Mouse (Mus musculus) hindbrain, postnatal 0 days (tissue): ENCODE data around the gene Taz. TPM values are rescaled to one million over a fixed set of nuclear protein-coding genes. Genes with fewer than 3 reads are reported as not detected.

Source experiments
- ATAC-seq: fragments of 200-750 bp; cut with Nextera tagmentation; 2 replicates; pipeline ENCODE4 v1.8.0; 2017; ENCODE audit warnings: mild to moderate bottlenecking, moderate TSS enrichment, moderate library complexity
- DNase-seq: peaks from one replicate; pipeline ENCODE4 v3.0.0-alpha.2; 2015; ENCODE audit warnings: low spot score
- H3K27ac ChIP-seq: fragments of 300-500 bp; sonication (generic); 2 replicates; pipeline ENCODE4 v1.5.1; 2014; ENCODE audit warnings: mild to moderate bottlenecking
- H3K27me3 ChIP-seq: fragments of 300-500 bp; sonication (generic); 2 replicates; pipeline ENCODE4 v1.6.1; 2014; ENCODE audit warnings: low read length, mixed read lengths; ENCODE audit not compliant: insufficient read depth
- H3K36me3 ChIP-seq: fragments of 300-500 bp; sonication (generic); 2 replicates; pipeline ENCODE4 v1.6.1; 2014; ENCODE audit warnings: low read length, mixed read lengths; ENCODE audit not compliant: insufficient read depth
- H3K4me1 ChIP-seq: fragments of 300-500 bp; sonication (generic); 2 replicates; pipeline ENCODE4 v1.6.1; 2014; ENCODE audit warnings: antibody characterized with exemption, low read length, mixed read lengths; ENCODE audit not compliant: insufficient read depth
- H3K4me2 ChIP-seq: fragments of 300-500 bp; sonication (generic); 2 replicates; pipeline ENCODE4 v1.6.1; 2014; ENCODE audit warnings: low read depth, mild to moderate bottlenecking, low read length, moderate library complexity, mixed read lengths
- H3K4me3 ChIP-seq: fragments of 300-500 bp; sonication (generic); 2 replicates; pipeline ENCODE4 v1.5.1; 2014; ENCODE audit warnings: low read length
- H3K9ac ChIP-seq: fragments of 300-500 bp; sonication (generic); replicated peaks from 2 replicates; pipeline ENCODE4 v1.6.1; 2014; ENCODE audit warnings: mild to moderate bottlenecking, low read length, moderate library complexity, mixed read lengths
- H3K9me3 ChIP-seq: fragments of 300-500 bp; sonication (generic); 2 replicates; pipeline ENCODE4 v1.6.1; 2016; ENCODE audit warnings: low read length, mixed read lengths
- CTCF ChIP-seq: IDR thresholded peaks from 2 replicates; pipeline ENCODE4 v1.5.1; 2016; ENCODE audit warnings: antibody characterized with exemption, control low read depth, low read depth
- WGBS: fragments of 180-500 bp; shearing (Covaris S2); extraction: QIAGEN DNeasy Blood & Tissue Kit; methylation state at CpG from one replicate; pipeline ENCODE4 v1.1.7; 2014; 5-methylcytosine and 5-hydroxymethylcytosine counted together
- polyA plus RNA-seq: library from polyadenylated mRNA; unstranded; fragments of >200 nt; fragmentation: Nextera tagmentation; extraction: Ambion mirVana; gene quantifications from 2 replicates; pipeline ENCODE4 v1.2.1, GENCODE M21; 2015
- total RNA-seq: library from RNA; depleted of rRNA; stranded (reverse); fragments of >200 nt; gene quantifications from 2 replicates; pipeline ENCODE4 v1.2.3, GENCODE M21; 2014; rRNA removed

The Taz gene
- total RNA-seq (51.5 and 81.2 TPM in 2 replicates), polyA plus RNA-seq (66.0 and 79.0 TPM in 2 replicates)

GRCm38 (mm10) chrX:74281732-74282394 lies at the start of gene Taz, which contains the start of gene Dnase1l1:
Taz (plus strand) TSS chrX:74281912.
Dnase1l1 (minus strand) TSS chrX:74282337.
- Histone ChIP-seq H3K4me1 (0 out of 2 replicates have a peak, but pooled peaks cover 3% of the 10 kb centered on the region), H3K4me2 (peak within 1 kb of the TSS; percentile 62), H3K36me3 (no peaks in the 10 kb centered on the region), H3K4me3 (peak within 1 kb of the TSS; percentile 49), H3K9ac (peak within 1 kb of the TSS; percentile 70), H3K27ac (peak within 1 kb of the TSS; percentile 86), H3K9me3 (no peaks in the 10 kb centered on the region), H3K27me3 (no peaks in the 10 kb centered on the region)
- DNase-seq (peak; percentile 64), ATAC-seq (peak; percentile 71)
- 27% methylated on average over 16 of the region's 16 CpGs for WGBS
- no peak for TF ChIP-seq CTCF

- H3K4me2 ChIP-seq = no peak overlapping the region
- DNase-seq (no peak), ATAC-seq (no peak)
- no peak for TF ChIP-seq CTCF
- no peak overlapping the region for H3K27ac ChIP-seq
- WGBS = 91% methylated on average over 5 of the region's 5 CpGs
- H3K4me3 ChIP-seq = no peak overlapping the region
- H3K9me3 ChIP-seq = no peaks in the 10 kb centered on the region
- no peaks in the 10 kb centered on the region for H3K4me1 ChIP-seq
- H3K9ac ChIP-seq = no peak overlapping the region
- no peaks in the 10 kb centered on the region for H3K27me3 ChIP-seq
- H3K36me3 ChIP-seq = peaks cover 43% of the 10 kb centered on the region
These were observed 48.5 kb upstream of the Taz start for GRCm38 (mm10) chrX:74233196-74233595.

GRCm38 (mm10) chrX:74240332-74240731 lies 41.4 kb upstream of the Taz start:
- H3K4me1 ChIP-seq = no peaks in the 10 kb centered on the region
- WGBS = 94% methylated on average over 4 of the region's 4 CpGs
- no peaks in the 10 kb centered on the region for H3K27me3 ChIP-seq
- no peak overlapping the region for H3K4me2 ChIP-seq
- H3K9me3 ChIP-seq = no peaks in the 10 kb centered on the region
- no peak for TF ChIP-seq CTCF
- no peak overlapping the region for H3K9ac ChIP-seq
- H3K27ac ChIP-seq = no peak overlapping the region
- peaks cover 13% of the 10 kb centered on the region for H3K36me3 ChIP-seq
- no peak for DNase-seq
- no peak for ATAC-seq
- no peak overlapping the region for H3K4me3 ChIP-seq

- no peak for ATAC-seq
- no peaks in the 10 kb centered on the region for H3K4me1 ChIP-seq
- no peaks in the 10 kb centered on the region for H3K9me3 ChIP-seq
- H3K4me3 ChIP-seq = no peak overlapping the region
- 80% methylated on average over 2 of the region's 2 CpGs for WGBS
- no peaks in the 10 kb centered on the region for H3K27me3 ChIP-seq
- H3K9ac ChIP-seq = no peak overlapping the region
- no peak for TF ChIP-seq CTCF
- peak overlapping the region; percentile 68 for H3K4me2 ChIP-seq
- no peak for DNase-seq
- H3K27ac ChIP-seq = peak overlapping the region; percentile 91; the same call in 1 of the 2 replicates
- H3K36me3 ChIP-seq = peaks cover 6% of the 10 kb centered on the region; the same call in 1 of the 2 replicates
These were observed 38.3 kb upstream of the Taz start for GRCm38 (mm10) chrX:74243396-74243795.

- Histone ChIP-seq H3K4me2 (peak overlapping the region; percentile 68), H3K9me3 (no peaks in the 10 kb centered on the region), H3K4me1 (no peaks in the 10 kb centered on the region), H3K4me3 (peak overlapping the region; percentile 48), H3K9ac (no peak overlapping the region; the same call in 1 of the 2 replicates), H3K36me3 (peaks cover 6% of the 10 kb centered on the region; the same call in 1 of the 2 replicates), H3K27me3 (no peaks in the 10 kb centered on the region), H3K27ac (peak overlapping the region; percentile 91; the same call in 1 of the 2 replicates)
- DNase-seq (no peak), ATAC-seq (no peak)
- TF ChIP-seq CTCF = no peak
- WGBS = 66% methylated on average over 3 of the region's 3 CpGs
These were observed 37.9 kb upstream of the Taz start for GRCm38 (mm10) chrX:74243807-74244206.

GRCm38 (mm10) chrX:74244614-74245083 lies 37.1 kb upstream of the Taz start:
- Histone ChIP-seq H3K36me3 (peaks cover 6% of the 10 kb centered on the region; the same call in 1 of the 2 replicates), H3K27ac (peak overlapping the region; percentile 91), H3K9ac (peak overlapping the region; percentile 68), H3K9me3 (no peaks in the 10 kb centered on the region), H3K27me3 (no peaks in the 10 kb centered on the region), H3K4me1 (no peaks in the 10 kb centered on the region), H3K4me2 (peak overlapping the region; percentile 68), H3K4me3 (peak overlapping the region; percentile 48)
- peak; percentile 63 for ATAC-seq
- 29% methylated on average over 3 of the region's 3 CpGs for WGBS
- peak; percentile 70 for DNase-seq
- no peak for TF ChIP-seq CTCF

- H3K4me2 ChIP-seq = peak overlapping the region; percentile 68
- peak overlapping the region; percentile 68 for H3K9ac ChIP-seq
- H3K4me3 ChIP-seq = peak overlapping the region; percentile 48
- H3K27ac ChIP-seq = peak overlapping the region; percentile 91
- peaks cover 6% of the 10 kb centered on the region; the same call in 1 of the 2 replicates for H3K36me3 ChIP-seq
- H3K4me1 ChIP-seq = no peaks in the 10 kb centered on the region
- TF ChIP-seq CTCF = no peak
- no peak for ATAC-seq
- DNase-seq = no peak
- WGBS = 35% methylated on average over 1 of the region's 1 CpGs
- H3K27me3 ChIP-seq = no peaks in the 10 kb centered on the region
- no peaks in the 10 kb centered on the region for H3K9me3 ChIP-seq
These were observed 36.6 kb upstream of the Taz start for GRCm38 (mm10) chrX:74245107-74245506.
